Mouse (Mus musculus): ENCODE measurements around the gene Krtap9-5. TPM values are rescaled to one million over a fixed set of nuclear protein-coding genes. Genes with fewer than 3 reads are reported as not detected.

The Krtap9-5 gene
- polyA plus RNA-seq (2014; fragmentation: Illumina TruSeq; extraction: RNeasy Lipid Tissue Mini Kit (QIAGEN cat#74804); ENCODE audit: low read depth, low replicate concordance), result not detected

GRCm38 (mm10) chr11:99948175-99948574 is at the start of gene Krtap9-5:
Krtap9-5 (plus strand) TSS chr11:99948475.

GRCm38 (mm10) chr11:99907620-99908019 is 40.7 kb upstream of the Krtap9-5 start, which contains the start of gene Krtap31-1:
Krtap31-1 (plus strand) TSS chr11:99907920.

GRCm38 (mm10) chr11:99914451-99914850 is 33.8 kb upstream of the Krtap9-5 start, which contains the start of gene Gm11565:
Gm11565 (plus strand) TSS chr11:99914751.

GRCm38 (mm10) chr11:99935991-99936390 is 12.3 kb upstream of the Krtap9-5 start, which contains the start of gene Krtap31-2:
Krtap31-2 (plus strand) TSS chr11:99936291.

GRCm38 (mm10) chr11:99978953-99979352 is 30.7 kb downstream of the Krtap9-5 start, which contains the start of gene Krtap29-1:
Krtap29-1 (minus strand) TSS chr11:99979053.

GRCm38 (mm10) chr11:99986180-99986647 is 37.9 kb downstream of the Krtap9-5 start, which contains the start of gene Krtap16-1:
Krtap16-1 (minus strand) TSS chr11:99986597.

GRCm38 (mm10) chr11:99993620-99994383 is 45.5 kb downstream of the Krtap9-5 start, which contains the start of gene Krtap17-1:
Krtap17-1 (minus strand) TSS chr11:99993994.

Other genes with a start within 250 kb of the Krtap9-5 start
- not detected for gene Gm14180, start 214.2 kb upstream of the Krtap9-5 start, polyA plus RNA-seq (2014; fragmentation: Illumina TruSeq; extraction: RNeasy Lipid Tissue Mini Kit (QIAGEN cat#74804); ENCODE audit: low read depth, low replicate concordance)
- not detected for gene Gm11595, start 175.6 kb upstream of the Krtap9-5 start, polyA plus RNA-seq (2014; fragmentation: Illumina TruSeq; extraction: RNeasy Lipid Tissue Mini Kit (QIAGEN cat#74804); ENCODE audit: low read depth, low replicate concordance)
- not detected for gene Krtap4-8, start 167.8 kb upstream of the Krtap9-5 start, polyA plus RNA-seq (2014; fragmentation: Illumina TruSeq; extraction: RNeasy Lipid Tissue Mini Kit (QIAGEN cat#74804); ENCODE audit: low read depth, low replicate concordance)
- gene Krtap4-9, start 163.3 kb upstream of the Krtap9-5 start, polyA plus RNA-seq (2014; fragmentation: Illumina TruSeq; extraction: RNeasy Lipid Tissue Mini Kit (QIAGEN cat#74804); ENCODE audit: low read depth, low replicate concordance), result not detected
- gene Gm11596, start 155.0 kb upstream of the Krtap9-5 start, polyA plus RNA-seq (2014; fragmentation: Illumina TruSeq; extraction: RNeasy Lipid Tissue Mini Kit (QIAGEN cat#74804); ENCODE audit: low read depth, low replicate concordance), result not detected
- gene Gm11569, start 149.5 kb upstream of the Krtap9-5 start, polyA plus RNA-seq (2014; fragmentation: Illumina TruSeq; extraction: RNeasy Lipid Tissue Mini Kit (QIAGEN cat#74804); ENCODE audit: low read depth, low replicate concordance), result not detected
- gene Gm11554, start 144.0 kb upstream of the Krtap9-5 start, polyA plus RNA-seq (2014; fragmentation: Illumina TruSeq; extraction: RNeasy Lipid Tissue Mini Kit (QIAGEN cat#74804); ENCODE audit: low read depth, low replicate concordance), result not detected
- not detected for gene Krtap4-13, start 138.6 kb upstream of the Krtap9-5 start, polyA plus RNA-seq (2014; fragmentation: Illumina TruSeq; extraction: RNeasy Lipid Tissue Mini Kit (QIAGEN cat#74804); ENCODE audit: low read depth, low replicate concordance)
- gene Gm11564, start 132.8 kb upstream of the Krtap9-5 start, polyA plus RNA-seq (2014; fragmentation: Illumina TruSeq; extraction: RNeasy Lipid Tissue Mini Kit (QIAGEN cat#74804); ENCODE audit: low read depth, low replicate concordance), result not detected
- gene 2300003K06Rik, start 110.4 kb upstream of the Krtap9-5 start, polyA plus RNA-seq (2014; fragmentation: Illumina TruSeq; extraction: RNeasy Lipid Tissue Mini Kit (QIAGEN cat#74804); ENCODE audit: low read depth, low replicate concordance), result not detected
- gene Krtap4-16, start 96.9 kb upstream of the Krtap9-5 start, polyA plus RNA-seq (2014; fragmentation: Illumina TruSeq; extraction: RNeasy Lipid Tissue Mini Kit (QIAGEN cat#74804); ENCODE audit: low read depth, low replicate concordance), result not detected
- gene Gm11568, start 90.6 kb upstream of the Krtap9-5 start, polyA plus RNA-seq (2014; fragmentation: Illumina TruSeq; extraction: RNeasy Lipid Tissue Mini Kit (QIAGEN cat#74804); ENCODE audit: low read depth, low replicate concordance), result not detected
- not detected for gene Gm11559, start 84.0 kb upstream of the Krtap9-5 start, polyA plus RNA-seq (2014; fragmentation: Illumina TruSeq; extraction: RNeasy Lipid Tissue Mini Kit (QIAGEN cat#74804); ENCODE audit: low read depth, low replicate concordance)
- not detected for gene Krtap9-1, start 75.1 kb upstream of the Krtap9-5 start, polyA plus RNA-seq (2014; fragmentation: Illumina TruSeq; extraction: RNeasy Lipid Tissue Mini Kit (QIAGEN cat#74804); ENCODE audit: low read depth, low replicate concordance)
- not detected for gene Gm11567, start 69.3 kb upstream of the Krtap9-5 start, polyA plus RNA-seq (2014; fragmentation: Illumina TruSeq; extraction: RNeasy Lipid Tissue Mini Kit (QIAGEN cat#74804); ENCODE audit: low read depth, low replicate concordance)
- not detected for gene Krtap31-1, start 40.6 kb upstream of the Krtap9-5 start, polyA plus RNA-seq (2014; fragmentation: Illumina TruSeq; extraction: RNeasy Lipid Tissue Mini Kit (QIAGEN cat#74804); ENCODE audit: low read depth, low replicate concordance)
- gene Gm11565, start 33.7 kb upstream of the Krtap9-5 start, polyA plus RNA-seq (2014; fragmentation: Illumina TruSeq; extraction: RNeasy Lipid Tissue Mini Kit (QIAGEN cat#74804); ENCODE audit: low read depth, low replicate concordance), result not detected
- not detected for gene Krtap31-2, start 12.2 kb upstream of the Krtap9-5 start, polyA plus RNA-seq (2014; fragmentation: Illumina TruSeq; extraction: RNeasy Lipid Tissue Mini Kit (QIAGEN cat#74804); ENCODE audit: low read depth, low replicate concordance)
- gene Krtap29-1, start 30.6 kb downstream of the Krtap9-5 start, polyA plus RNA-seq (2014; fragmentation: Illumina TruSeq; extraction: RNeasy Lipid Tissue Mini Kit (QIAGEN cat#74804); ENCODE audit: low read depth, low replicate concordance), result not detected
- not detected for gene Krtap16-1, start 38.1 kb downstream of the Krtap9-5 start, polyA plus RNA-seq (2014; fragmentation: Illumina TruSeq; extraction: RNeasy Lipid Tissue Mini Kit (QIAGEN cat#74804); ENCODE audit: low read depth, low replicate concordance)
- not detected for gene Krtap17-1, start 45.5 kb downstream of the Krtap9-5 start, polyA plus RNA-seq (2014; fragmentation: Illumina TruSeq; extraction: RNeasy Lipid Tissue Mini Kit (QIAGEN cat#74804); ENCODE audit: low read depth, low replicate concordance)
- gene Krt33a, start 67.7 kb downstream of the Krtap9-5 start, polyA plus RNA-seq (2014; fragmentation: Illumina TruSeq; extraction: RNeasy Lipid Tissue Mini Kit (QIAGEN cat#74804); ENCODE audit: low read depth, low replicate concordance), result not detected
- gene Krt33b, start 81.4 kb downstream of the Krtap9-5 start, polyA plus RNA-seq (2014; fragmentation: Illumina TruSeq; extraction: RNeasy Lipid Tissue Mini Kit (QIAGEN cat#74804); ENCODE audit: low read depth, low replicate concordance), result not detected
- not detected for gene Krt34, start 93.1 kb downstream of the Krtap9-5 start, polyA plus RNA-seq (2014; fragmentation: Illumina TruSeq; extraction: RNeasy Lipid Tissue Mini Kit (QIAGEN cat#74804); ENCODE audit: low read depth, low replicate concordance)
- not detected for gene Krt31, start 102.1 kb downstream of the Krtap9-5 start, polyA plus RNA-seq (2014; fragmentation: Illumina TruSeq; extraction: RNeasy Lipid Tissue Mini Kit (QIAGEN cat#74804); ENCODE audit: low read depth, low replicate concordance)
- gene Krt32, start 139.8 kb downstream of the Krtap9-5 start, polyA plus RNA-seq (2014; fragmentation: Illumina TruSeq; extraction: RNeasy Lipid Tissue Mini Kit (QIAGEN cat#74804); ENCODE audit: low read depth, low replicate concordance), result not detected
- gene Krt35, start 147.8 kb downstream of the Krtap9-5 start, polyA plus RNA-seq (2014; fragmentation: Illumina TruSeq; extraction: RNeasy Lipid Tissue Mini Kit (QIAGEN cat#74804); ENCODE audit: low read depth, low replicate concordance), result not detected
- not detected for gene Krt36, start 157.2 kb downstream of the Krtap9-5 start, polyA plus RNA-seq (2014; fragmentation: Illumina TruSeq; extraction: RNeasy Lipid Tissue Mini Kit (QIAGEN cat#74804); ENCODE audit: low read depth, low replicate concordance)
- not detected for gene Krt13, start 173.1 kb downstream of the Krtap9-5 start, polyA plus RNA-seq (2014; fragmentation: Illumina TruSeq; extraction: RNeasy Lipid Tissue Mini Kit (QIAGEN cat#74804); ENCODE audit: low read depth, low replicate concordance)
- gene Krt15, start 187.5 kb downstream of the Krtap9-5 start, polyA plus RNA-seq (2014; fragmentation: Illumina TruSeq; extraction: RNeasy Lipid Tissue Mini Kit (QIAGEN cat#74804); ENCODE audit: low read depth, low replicate concordance), result not detected
- not detected for gene Krt19, start 200.2 kb downstream of the Krtap9-5 start, polyA plus RNA-seq (2014; fragmentation: Illumina TruSeq; extraction: RNeasy Lipid Tissue Mini Kit (QIAGEN cat#74804); ENCODE audit: low read depth, low replicate concordance)
- gene Krt9, start 244.8 kb downstream of the Krtap9-5 start, polyA plus RNA-seq (2014; fragmentation: Illumina TruSeq; extraction: RNeasy Lipid Tissue Mini Kit (QIAGEN cat#74804); ENCODE audit: low read depth, low replicate concordance), result not detected

All from liver, adult 10 weeks (tissue).